Mouse (Mus musculus) MEL (cell line): ENCODE measurements around the gene Slc16a8.

Experiments
- CHD2 ChIP-seq: IDR thresholded peaks from 2 replicates; pipeline ENCODE4 v1.6.1; 2011; ENCODE audit warnings: low read length, improper control_type of control experiment
- CTCF ChIP-seq, 3 experiments: IDR thresholded peaks in 2 of 3; conservative IDR thresholded peaks in 1 of 3; 2 replicates each; pipeline ENCODE4 v1.5.1; 2011 to 2012; ENCODE audit warnings: low read length in 3 of 3, low read depth in 2 of 3, mild to moderate bottlenecking in 2 of 3, improper control_type of control experiment in 1 of 3, inconsistent platforms in 1 of 3, mixed read lengths in 1 of 3, moderate library complexity in 1 of 3; ENCODE audit not compliant: control insufficient read depth in 1 of 3, insufficient read depth in 1 of 3, poor library complexity in 1 of 3, severe bottlenecking in 1 of 3
- E2F4 ChIP-seq: IDR thresholded peaks from 2 replicates; pipeline ENCODE4 v1.6.1; 2011; ENCODE audit warnings: low read depth, low read length, improper control_type of control experiment, borderline replicate concordance
- EP300 ChIP-seq, 2 experiments: IDR thresholded peaks; 2 replicates each; pipeline ENCODE4 v1.6.1; 2011; ENCODE audit warnings: improper control_type of control experiment in 2 of 2, low read length in 2 of 2, low read depth in 1 of 2, mild to moderate bottlenecking in 1 of 2
- ETS1 ChIP-seq: IDR thresholded peaks from 2 replicates; pipeline ENCODE4 v1.6.1; 2012; ENCODE audit warnings: low read depth, mild to moderate bottlenecking, inconsistent platforms, low read length, improper control_type of control experiment, moderate library complexity
- GATA1 ChIP-seq: IDR thresholded peaks from 2 replicates; pipeline ENCODE4 v1.6.1; 2011; ENCODE audit warnings: low read depth, low read length, improper control_type of control experiment
- HCFC1 ChIP-seq: IDR thresholded peaks from 2 replicates; pipeline ENCODE4 v1.6.1; 2012; ENCODE audit warnings: low read depth, mild to moderate bottlenecking, inconsistent platforms, low read length, improper control_type of control experiment, moderate library complexity
- MXI1 ChIP-seq: IDR thresholded peaks from 2 replicates; pipeline ENCODE4 v1.6.1; 2011; ENCODE audit warnings: mild to moderate bottlenecking, low read depth, low read length, improper control_type of control experiment
- NRF1 ChIP-seq: IDR thresholded peaks from 2 replicates; pipeline ENCODE4 v1.6.1; 2014; ENCODE audit warnings: low read depth, mild to moderate bottlenecking, inconsistent platforms, low read length, improper control_type of control experiment, moderate library complexity; ENCODE audit not compliant: poor library complexity, insufficient read depth, severe bottlenecking
- POLR2A ChIP-seq, 2 experiments: IDR thresholded peaks; 2 replicates each; pipeline ENCODE4 v1.6.1; 2011 to 2012; ENCODE audit warnings: low read length in 2 of 2, mild to moderate bottlenecking in 2 of 2, control low read depth in 1 of 2, improper control_type of control experiment in 1 of 2, low read depth in 1 of 2, moderate library complexity in 1 of 2; ENCODE audit not compliant: control insufficient read depth in 1 of 2, insufficient read depth in 1 of 2, poor library complexity in 1 of 2
- POLR2AphosphoS5 ChIP-seq: IDR thresholded peaks from 2 replicates; pipeline ENCODE4 v1.6.1; 2012; ENCODE audit warnings: low read depth, borderline replicate concordance, mild to moderate bottlenecking, inconsistent platforms, low read length, moderate library complexity, mixed read lengths
- ZC3H11A ChIP-seq: IDR thresholded peaks from 2 replicates; pipeline ENCODE4 v1.6.1; 2012; ENCODE audit warnings: low read depth, mild to moderate bottlenecking, inconsistent platforms, low read length, improper control_type of control experiment
- ZKSCAN1 ChIP-seq: IDR thresholded peaks from 2 replicates; pipeline ENCODE4 v1.6.1; 2012; ENCODE audit warnings: low read depth, mild to moderate bottlenecking, inconsistent platforms, low read length, improper control_type of control experiment, moderate library complexity
- ZNF384 ChIP-seq: IDR thresholded peaks from 2 replicates; pipeline ENCODE4 v1.6.1; 2012; ENCODE audit warnings: low read depth, mild to moderate bottlenecking, inconsistent platforms, low read length, improper control_type of control experiment

GRCm38 (mm10) chr15:79268521-79268920 lies 14.0 kb upstream of the Slc16a8 start:
- TF ChIP-seq ZKSCAN1: no peak
- TF ChIP-seq EP300 (IDR thresholded peaks at IDR 0.05; ENCODE audit: low read depth in 1 of 2, low read length in 2 of 2): no peak
- TF ChIP-seq GATA1: no peak
- no peak for TF ChIP-seq POLR2AphosphoS5
- no peak for TF ChIP-seq CHD2
- no peak for TF ChIP-seq HCFC1
- TF ChIP-seq POLR2A (IDR thresholded peaks at IDR 0.05; ENCODE audit: control insufficient read depth in 1 of 2, insufficient read depth in 1 of 2, low read depth in 1 of 2, low read length in 2 of 2, poor library complexity in 1 of 2): no peak
- no peak for TF ChIP-seq ETS1
- no peak for TF ChIP-seq E2F4
- no peak for TF ChIP-seq CTCF (IDR thresholded peaks at IDR 0.05 in 2 of 3, conservative IDR thresholded peaks at IDR 0.05 in 1 of 3; ENCODE audit: control insufficient read depth in 1 of 3, insufficient read depth in 1 of 3, low read depth in 2 of 3, low read length in 3 of 3, poor library complexity in 1 of 3, severe bottlenecking in 1 of 3)
- no peak for TF ChIP-seq ZNF384
- no peak for TF ChIP-seq ZC3H11A
- no peak for TF ChIP-seq NRF1
- TF ChIP-seq MXI1: no peak
